Mouse (Mus musculus) midbrain, embryonic 14.5 days (tissue): Measurements from ENCODE around the gene Cdr2. TPM values are rescaled to one million over a fixed set of nuclear protein-coding genes. Genes with fewer than 3 reads are reported as not detected.
"Not testable (repeated sequence)": the region's sequence is repeated elsewhere in the genome, so short reads cannot be mapped to it uniquely, and the experiment has no call there.

Experiments used
- ATAC-seq: fragments of 200-750 bp; cut with Nextera tagmentation; 2 replicates; pipeline ENCODE4 v1.8.0; 2017; ENCODE audit warnings: moderate number of reproducible peaks, moderate library complexity; ENCODE audit not compliant: low FRiP score, low TSS enrichment
- DNase-seq: peaks from one replicate; pipeline ENCODE4 v3.0.0-alpha.2; 2015
- H3K27ac ChIP-seq: fragments of 300-500 bp; sonication (generic); replicated peaks from 2 replicates; pipeline ENCODE4 v1.5.1; 2014; ENCODE audit warnings: mild to moderate bottlenecking, low read depth, low read length, moderate library complexity
- H3K27me3 ChIP-seq: fragments of 300-500 bp; sonication (generic); 2 replicates; pipeline ENCODE4 v1.6.1; 2014; ENCODE audit warnings: low read length, control low read depth, mixed read lengths; ENCODE audit not compliant: control insufficient read depth, insufficient read depth
- H3K36me3 ChIP-seq: fragments of 300-500 bp; sonication (generic); 2 replicates; pipeline ENCODE4 v1.6.1; 2014; ENCODE audit warnings: low read length, control low read depth; ENCODE audit not compliant: control insufficient read depth, insufficient read depth
- H3K4me1 ChIP-seq: fragments of 300-500 bp; sonication (generic); 2 replicates; pipeline ENCODE4 v1.6.1; 2014; ENCODE audit warnings: mild to moderate bottlenecking, antibody characterized with exemption, low read length, control low read depth; ENCODE audit not compliant: control insufficient read depth, insufficient read depth
- H3K4me2 ChIP-seq: fragments of 300-500 bp; sonication (generic); 2 replicates; pipeline ENCODE4 v1.6.1; 2014; ENCODE audit warnings: mild to moderate bottlenecking, low read length, moderate library complexity
- H3K4me3 ChIP-seq: fragments of 300-500 bp; sonication (generic); replicated peaks from 2 replicates; pipeline ENCODE4 v1.5.1; 2014; ENCODE audit warnings: low read depth, low read length
- H3K9ac ChIP-seq: fragments of 300-500 bp; sonication (generic); replicated peaks from 2 replicates; pipeline ENCODE4 v1.6.1; 2014; ENCODE audit warnings: mild to moderate bottlenecking, low read length, moderate library complexity
- H3K9me3 ChIP-seq: fragments of 300-500 bp; sonication (generic); 2 replicates; pipeline ENCODE4 v1.6.1; 2016; ENCODE audit warnings: low read length, control low read depth, mixed read lengths; ENCODE audit not compliant: control insufficient read depth
- WGBS: fragments of 180-500 bp; shearing (Covaris S2); extraction: QIAGEN DNeasy Blood & Tissue Kit; methylation state at CpG from one replicate; pipeline ENCODE4 v1.1.7; 2014; 5-methylcytosine and 5-hydroxymethylcytosine counted together
- polyA plus RNA-seq: library from polyadenylated mRNA; unstranded; fragments of >200 nt; fragmentation: Nextera tagmentation; extraction: Ambion mirVana; gene quantifications from 2 replicates; pipeline ENCODE4 v1.2.1, GENCODE M21; 2014

Cdr2 gene
- polyA plus RNA-seq, 1 experiment from 2014 or later: 17.8 TPM

GRCm38 (mm10) chr7:120910172-120910571 lies 71.9 kb downstream of the Cdr2 start:
- not testable (repeated sequence) for H3K27ac ChIP-seq, DNase-seq, H3K9ac ChIP-seq, H3K27me3 ChIP-seq, H3K4me1 ChIP-seq, H3K4me3 ChIP-seq, H3K4me2 ChIP-seq, H3K9me3 ChIP-seq, H3K36me3 ChIP-seq, ATAC-seq
- 74% methylated on average over 3 of the region's 3 CpGs for WGBS

Other genes starting within 250 kb of the Cdr2 start
- 1.3 TPM in 2 replicates for gene Vwa3a, start 243.0 kb downstream of the Cdr2 start, polyA plus RNA-seq
- gene Gm5737, start 169.9 kb downstream of the Cdr2 start, polyA plus RNA-seq: 0.17 TPM in 1 of 2 replicates, not detected in the other
- 13.1 and 14.9 TPM in 2 replicates for gene Eef2k, start 139.5 kb downstream of the Cdr2 start, polyA plus RNA-seq
- 20.6 and 21.6 TPM in 2 replicates for gene Polr3e, start 64.6 kb downstream of the Cdr2 start, polyA plus RNA-seq
- gene Mfsd13b, start 197 bp upstream of the Cdr2 start, polyA plus RNA-seq: 0.28 TPM in 1 of 2 replicates, not detected in the other
- gene Mettl9, start 52.1 kb upstream of the Cdr2 start, polyA plus RNA-seq: 209 and 227 TPM in 2 replicates
- gene Igsf6, start 92.3 kb upstream of the Cdr2 start, polyA plus RNA-seq: 0.39 and 1.4 TPM in 2 replicates
- gene Otoa, start 99.3 kb upstream of the Cdr2 start, polyA plus RNA-seq: 0.12 TPM in 2 replicates